Mouse (Mus musculus): ENCODE results near the gene Gm21518.
"Not testable (repeated sequence)": the region's sequence is repeated elsewhere in the genome, so short reads cannot be mapped to it uniquely, and the experiment has no call there.

Gene Gm21518

GRCm38 (mm10) chrY:62190566-62190965 is at the start of gene Gm21518:
Gene Gm21518, plus strand, starts transcription at chrY:62190866.
- not testable (repeated sequence) for DNase-seq (ENCODE audit: low spot score)

Data from adipocyte (in vitro differentiated cells).